Mouse (Mus musculus) cerebellum, adult 2 months (tissue): ENCODE measurements around the gene Samd15.

Source experiments
- CTCF ChIP-seq: fragments of 200-500 bp; IDR thresholded peaks from 2 replicates; pipeline ENCODE4 v1.5.1; 2011; ENCODE audit warnings: low read depth, mild to moderate bottlenecking, control low read depth, low read length, moderate library complexity, borderline replicate concordance; ENCODE audit not compliant: insufficient read depth
- POLR2A ChIP-seq: fragments of 200-500 bp; IDR thresholded peaks from 2 replicates; pipeline ENCODE4 v1.6.1; 2011; ENCODE audit warnings: low read length, control low read depth, borderline replicate concordance; ENCODE audit not compliant: insufficient read depth

- TF ChIP-seq CTCF (no peak), POLR2A (no peak)
Measured at GRCm38 (mm10) chr12:87196310-87196709, 3.2 kb upstream of the Samd15 start.
